Mouse (Mus musculus) stomach, embryonic 14.5 days (tissue): ENCODE results near the gene Ppp1cc. TPM values are rescaled to one million over a fixed set of nuclear protein-coding genes. Genes with fewer than 3 reads are reported as not detected.

Experiments used
- ATAC-seq: fragments of 200-750 bp; cut with Nextera tagmentation; 2 replicates; pipeline ENCODE4 v1.8.0; 2017; ENCODE audit warnings: low read depth, moderate TSS enrichment; ENCODE audit not compliant: insufficient number of reproducible peaks, insufficient read depth, low FRiP score
- H3K27ac ChIP-seq: fragments of 300-500 bp; sonication (generic); 2 replicates; pipeline ENCODE4 v1.5.1; 2014; ENCODE audit warnings: mild to moderate bottlenecking, low read length, moderate library complexity, mixed read lengths
- H3K27me3 ChIP-seq: fragments of 300-500 bp; sonication (generic); 2 replicates; pipeline ENCODE4 v1.6.1; 2014; ENCODE audit warnings: low read length, control low read depth, mixed read lengths; ENCODE audit not compliant: control insufficient read depth, insufficient read depth
- H3K36me3 ChIP-seq: fragments of 300-500 bp; sonication (generic); 2 replicates; pipeline ENCODE4 v1.6.1; 2014; ENCODE audit warnings: mild to moderate bottlenecking, control low read depth, low read length, moderate library complexity, mixed read lengths; ENCODE audit not compliant: control insufficient read depth, insufficient read depth
- H3K4me1 ChIP-seq: fragments of 300-500 bp; sonication (generic); 2 replicates; pipeline ENCODE4 v1.6.1; 2014; ENCODE audit warnings: low read length, control low read depth, mixed read lengths; ENCODE audit not compliant: control insufficient read depth, insufficient read depth
- H3K4me2 ChIP-seq: fragments of 300-500 bp; sonication (generic); replicated peaks from 2 replicates; pipeline ENCODE4 v1.6.1; 2014; ENCODE audit warnings: low read depth, low read length, control low read depth
- H3K4me3 ChIP-seq: fragments of 300-500 bp; sonication (generic); 2 replicates; pipeline ENCODE4 v1.5.1; 2014; ENCODE audit warnings: low read depth, low read length, control low read depth
- H3K9ac ChIP-seq: fragments of 300-500 bp; sonication (generic); replicated peaks from 2 replicates; pipeline ENCODE4 v1.6.1; 2014; ENCODE audit warnings: low read depth, mild to moderate bottlenecking, control low read depth, low read length, moderate library complexity, mixed read lengths
- H3K9me3 ChIP-seq: fragments of 300-500 bp; sonication (generic); 2 replicates; pipeline ENCODE4 v1.6.1; 2016; ENCODE audit warnings: low read depth, low read length, control low read depth; ENCODE audit not compliant: control insufficient read depth
- WGBS: fragments of 180-500 bp; shearing (Covaris S2); extraction: QIAGEN DNeasy Blood & Tissue Kit; methylation state at CpG from one replicate; pipeline ENCODE4 v1.1.7; 2014; 5-methylcytosine and 5-hydroxymethylcytosine counted together
- polyA plus RNA-seq: library from polyadenylated mRNA; unstranded; fragments of >200 nt; fragmentation: Nextera tagmentation; extraction: Ambion mirVana; gene quantifications from 2 replicates; pipeline ENCODE4 v1.2.1, GENCODE M21; 2014

Ppp1cc gene
- polyA plus RNA-seq, 1 experiment from 2014 or later, result 234 TPM

DNA sequence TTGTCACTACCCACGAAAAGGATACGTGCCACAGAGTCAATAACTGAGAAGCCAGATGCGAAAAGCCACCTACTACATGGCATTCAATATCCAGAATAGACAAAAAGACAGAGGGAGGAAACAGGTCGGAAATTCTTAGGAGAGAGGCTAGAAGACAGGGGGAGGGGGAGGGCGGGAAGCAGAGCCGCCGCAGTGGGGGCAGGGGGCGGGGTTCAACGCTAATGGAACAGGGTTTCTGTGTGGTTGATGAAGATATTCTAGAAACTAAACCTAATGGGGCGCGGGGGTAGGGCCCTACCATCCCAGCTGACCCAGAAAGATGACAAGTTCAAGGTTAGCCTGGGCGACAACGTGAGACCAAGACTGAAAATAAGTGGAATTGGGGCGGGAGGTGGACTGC lies 4.1 kb upstream of the Ppp1cc start:
- no peak overlapping the region for H3K9ac ChIP-seq
- H3K36me3 ChIP-seq, result no peaks in the 10 kb centered on the region
- H3K4me3 ChIP-seq, result no peak overlapping the region
- H3K4me2 ChIP-seq, result no peak overlapping the region
- 22% methylated on average over 13 of the region's 14 CpGs for WGBS
- no peaks in the 10 kb centered on the region for H3K27me3 ChIP-seq
- no peaks in the 10 kb centered on the region for H3K9me3 ChIP-seq
- no peak for ATAC-seq
- H3K27ac ChIP-seq, result no peak overlapping the region
- peaks cover 10% of the 10 kb centered on the region; the same call in 1 of the 2 replicates for H3K4me1 ChIP-seq

- WGBS, result 76% methylated on average over 3 of the region's 3 CpGs
- Histone ChIP-seq H3K27ac (no peak overlapping the region), H3K4me1 (peaks cover 10% of the 10 kb centered on the region; the same call in 1 of the 2 replicates), H3K36me3 (no peaks in the 10 kb centered on the region), H3K27me3 (no peaks in the 10 kb centered on the region), H3K9ac (no peak overlapping the region), H3K9me3 (no peaks in the 10 kb centered on the region), H3K4me3 (no peak overlapping the region), H3K4me2 (no peak overlapping the region)
- no peak for ATAC-seq
Observed at GRCm38 (mm10) chr5:122154782-122155181, 3.3 kb upstream of the Ppp1cc start.

GRCm38 (mm10) chr5:122155613-122156012 lies 2.5 kb upstream of the Ppp1cc start:
- Histone ChIP-seq H3K27ac (no peak overlapping the region), H3K36me3 (no peaks in the 10 kb centered on the region), H3K27me3 (no peaks in the 10 kb centered on the region), H3K9me3 (no peaks in the 10 kb centered on the region), H3K9ac (no peak overlapping the region), H3K4me1 (peaks cover 10% of the 10 kb centered on the region; the same call in 1 of the 2 replicates), H3K4me2 (no peak overlapping the region), H3K4me3 (no peak overlapping the region)
- ATAC-seq, result no peak

- no peak for ATAC-seq
- H3K4me1 ChIP-seq, result peaks cover 18% of the 10 kb centered on the region
- WGBS, result 43% methylated on average over 2 of the region's 2 CpGs
- H3K9ac ChIP-seq, result no peak overlapping the region
- H3K4me3 ChIP-seq, result no peak overlapping the region
- no peaks in the 10 kb centered on the region for H3K27me3 ChIP-seq
- H3K9me3 ChIP-seq, result no peaks in the 10 kb centered on the region
- peaks cover 4% of the 10 kb centered on the region; the same call in 1 of the 2 replicates for H3K36me3 ChIP-seq
- H3K27ac ChIP-seq, result no peak overlapping the region
- H3K4me2 ChIP-seq, result no peak overlapping the region
Observed at GRCm38 (mm10) chr5:122156486-122156885, 1.6 kb upstream of the Ppp1cc start.

- Histone ChIP-seq H3K27ac (peak overlapping the region; percentile 35; the same call in 1 of the 2 replicates), H3K9ac (peak overlapping the region; percentile 95)
- ATAC-seq, result peak; percentile 2; the same call in 1 of the 2 replicates
Observed at GRCm38 (mm10) chr5:122158557-122159515, 758 bp downstream of the Ppp1cc start.

DNA sequence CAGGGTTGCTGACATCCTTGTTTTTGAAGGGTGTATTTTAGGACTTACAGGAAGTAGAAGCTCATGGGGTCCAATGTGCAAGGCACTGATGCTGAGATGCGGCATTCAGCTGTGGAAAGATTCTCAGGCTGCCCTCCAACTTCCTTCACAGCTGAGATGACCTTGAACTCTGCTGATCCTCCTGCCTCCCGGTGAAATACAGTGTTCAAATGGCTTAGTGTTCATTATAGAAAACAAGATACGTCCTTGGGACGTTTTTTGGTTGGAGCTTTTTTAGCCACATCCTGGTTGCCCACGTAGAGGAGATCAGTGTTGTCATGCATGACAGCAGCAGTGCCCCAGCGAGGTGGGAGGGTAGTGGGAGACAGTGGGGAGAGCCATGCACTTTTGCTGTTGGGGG lies 5.1 kb downstream of the Ppp1cc start:
- Histone ChIP-seq H3K9me3 (no peaks in the 10 kb centered on the region), H3K4me2 (no peak overlapping the region), H3K27me3 (no peaks in the 10 kb centered on the region), H3K4me3 (no peak overlapping the region), H3K4me1 (peaks cover 26% of the 10 kb centered on the region), H3K36me3 (peaks cover 30% of the 10 kb centered on the region), H3K9ac (no peak overlapping the region), H3K27ac (no peak overlapping the region)
- ATAC-seq, result no peak
- 50% methylated on average over 6 of the region's 6 CpGs for WGBS

More at GRCm38 (mm10) chr5:122158557-122159515, 758 bp downstream of the Ppp1cc start:
- Histone ChIP-seq H3K36me3 (peaks cover 9% of the 10 kb centered on the region; the same call in 1 of the 2 replicates), H3K9me3 (no peaks in the 10 kb centered on the region), H3K4me2 (peak overlapping the region; percentile 78), H3K4me3 (peak overlapping the region; percentile 97), H3K27me3 (no peaks in the 10 kb centered on the region), H3K4me1 (peaks cover 30% of the 10 kb centered on the region)
- 2% methylated on average over 40 of the region's 42 CpGs for WGBS

- Histone ChIP-seq H3K27ac (no peak overlapping the region), H3K9ac (no peak overlapping the region), H3K27me3 (no peaks in the 10 kb centered on the region), H3K4me1 (peaks cover 26% of the 10 kb centered on the region), H3K4me2 (no peak overlapping the region), H3K9me3 (no peaks in the 10 kb centered on the region), H3K4me3 (no peak overlapping the region), H3K36me3 (peaks cover 36% of the 10 kb centered on the region)
- 64% methylated on average over 3 of the region's 3 CpGs for whole genome bisulfite sequencing
- ATAC-seq, result no peak
Observed at GRCm38 (mm10) chr5:122164011-122164410, 5.9 kb downstream of the Ppp1cc start.

GRCm38 (mm10) chr5:122165233-122165915 lies 7.3 kb downstream of the Ppp1cc start:
- ATAC-seq, result no peak
- 53% methylated on average over 6 of the region's 6 CpGs for WGBS
- no peak overlapping the region for H3K9ac ChIP-seq
- H3K4me2 ChIP-seq, result no peak overlapping the region
- no peak overlapping the region for H3K27ac ChIP-seq
- no peaks in the 10 kb centered on the region for H3K9me3 ChIP-seq
- H3K4me3 ChIP-seq, result no peak overlapping the region
- peaks cover 26% of the 10 kb centered on the region for H3K4me1 ChIP-seq
- peaks cover 49% of the 10 kb centered on the region for H3K36me3 ChIP-seq
- H3K27me3 ChIP-seq, result no peaks in the 10 kb centered on the region
